Mouse (Mus musculus) spleen, adult 2 months (tissue): ENCODE data around the gene Il34.

Experiments used
- CTCF ChIP-seq: fragments of 200-500 bp; IDR thresholded peaks from 2 replicates; pipeline ENCODE4 v1.5.1; 2011; ENCODE audit warnings: mild to moderate bottlenecking, inconsistent platforms; ENCODE audit not compliant: insufficient read depth, insufficient read length, insufficient replicate concordance; ENCODE audit errors: extremely low read depth
- POLR2A ChIP-seq: fragments of 200-500 bp; IDR thresholded peaks from 2 replicates; pipeline ENCODE4 v1.6.1; 2011; ENCODE audit warnings: low read depth, low read length, inconsistent platforms

- TF ChIP-seq CTCF (no peak), POLR2A (no peak)
Measured at GRCm38 (mm10) chr8:110694826-110695225, 110.9 kb downstream of the Il34 start.
